In the genomic region with DNA sequence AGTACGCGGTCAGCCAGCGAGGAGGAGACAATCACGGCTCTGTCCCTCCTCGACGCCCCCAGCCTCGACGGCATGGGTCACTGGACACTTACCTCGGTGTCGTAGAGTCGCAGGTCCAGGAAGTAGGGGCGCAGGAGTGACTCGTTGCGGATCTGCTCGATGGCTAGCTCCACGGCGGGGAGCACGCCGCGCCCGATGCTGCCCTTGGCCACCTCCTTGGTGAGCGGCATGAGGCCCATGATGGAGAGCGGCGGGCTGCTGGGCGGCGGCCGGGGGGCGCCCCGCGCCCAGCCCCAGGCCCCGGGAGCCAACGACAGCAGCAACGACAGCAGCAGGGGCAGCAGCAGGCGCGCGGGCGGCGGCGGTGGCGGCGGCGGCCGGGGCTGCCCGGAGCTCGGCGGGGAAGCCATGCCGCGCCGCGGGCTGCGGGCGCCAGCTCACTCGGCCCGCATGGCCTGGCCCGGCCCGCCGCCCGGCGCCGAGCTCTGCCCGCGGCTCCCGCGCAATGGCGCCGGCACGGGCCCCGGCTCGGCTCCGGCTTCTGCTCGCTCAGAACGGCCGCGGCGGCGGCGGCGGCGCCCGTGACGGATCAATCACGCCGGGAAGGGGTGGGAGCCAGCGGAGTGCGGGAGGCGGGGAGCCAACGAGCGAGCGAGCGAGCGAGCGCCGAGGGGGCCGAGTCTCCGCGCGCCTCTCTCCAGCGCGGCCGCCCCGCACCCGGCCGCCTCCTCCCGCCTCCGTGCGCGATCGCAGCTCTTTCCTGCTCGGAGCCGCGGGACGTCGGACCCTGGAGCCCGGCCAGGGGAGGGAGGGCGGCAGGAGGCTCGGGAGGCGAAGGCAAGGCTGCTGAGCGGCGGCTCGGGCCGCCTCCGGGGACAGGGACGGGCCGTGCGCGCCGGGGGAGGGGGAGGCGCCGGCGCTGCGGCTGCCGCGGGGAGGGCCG, we compare ENCODE assay signal across 8 mouse cellular contexts. TPM values are rescaled to one million over a fixed set of nuclear protein-coding genes. Genes with fewer than 3 reads are reported as not detected.
DNase-seq lines count a peak whose midpoint lies in the region; ATAC-seq and TF ChIP-seq lines count a peak whose summit lies in the region.

Gene Gabbr2 (minus strand): TSS at position 858 of the 943 bp plus-strand sequence.

- H3K36me3 ChIP-seq in forebrain, embryonic 10.5 days (replicated peaks) = no peaks in the 10 kb centered on the region
- no peaks in the 10 kb centered on the region for H3K36me3 ChIP-seq in liver, embryonic 13.5 days

- WGBS in forebrain, embryonic 10.5 days = 4% methylated on average over 120 of the region's 134 CpGs
- 2% methylated on average over 92 of the region's 134 CpGs for WGBS in liver, embryonic 13.5 days (ENCODE audit: insufficient replicate concordance)

- H3K4me2 ChIP-seq in liver, embryonic 13.5 days = peak within 1 kb of the TSS; percentile 57

- TF ChIP-seq CTCF in bone marrow macrophage, adult 2 months (IDR thresholded peaks at IDR 0.05; ENCODE audit: low read depth, low read length) = no peak

- TF ChIP-seq POLR2A in bone marrow macrophage, adult 2 months (IDR thresholded peaks at IDR 0.05; ENCODE audit: borderline replicate concordance, low read depth, low read length) = no peak

- ATAC-seq in liver, embryonic 13.5 days (ENCODE audit: low read depth) = no peak

- H3K4me3 ChIP-seq in bone marrow macrophage, adult 2 months (ENCODE audit: insufficient read depth, low read length) = peak within 1 kb of the TSS; percentile 45
- H3K4me3 ChIP-seq in forebrain, embryonic 10.5 days = peak within 1 kb of the TSS; percentile 67
- H3K4me3 ChIP-seq in liver, embryonic 13.5 days (replicated peaks) = peak within 1 kb of the TSS; percentile 48

- no peaks in the 10 kb centered on the region for H3K4me1 ChIP-seq in bone marrow macrophage, adult 2 months (ENCODE audit: control insufficient read depth, insufficient read depth, low read length)
- H3K4me1 ChIP-seq in forebrain, embryonic 10.5 days = peaks cover 28% of the 10 kb centered on the region
- 0 out of 2 replicates have a peak, but pooled peaks cover 4% of the 10 kb centered on the region for H3K4me1 ChIP-seq in liver, embryonic 13.5 days (replicated peaks)

- H3K27me3 ChIP-seq in forebrain, embryonic 10.5 days (ENCODE audit: poor library complexity, severe bottlenecking) = peaks cover 74% of the 10 kb centered on the region
- peaks cover 72% of the 10 kb centered on the region for H3K27me3 ChIP-seq in liver, embryonic 13.5 days

- H3K9me3 ChIP-seq in forebrain, embryonic 10.5 days = no peaks in the 10 kb centered on the region
- H3K9me3 ChIP-seq in liver, embryonic 13.5 days (replicated peaks) = no peaks in the 10 kb centered on the region

- no peak within 1 kb of the TSS for H3K9ac ChIP-seq in liver, embryonic 13.5 days

- H3K27ac ChIP-seq in bone marrow macrophage, adult 2 months (ENCODE audit: insufficient read depth, low read depth, low read length) = no peak within 1 kb of the TSS
- H3K27ac ChIP-seq in forebrain, embryonic 10.5 days = peak within 1 kb of the TSS; percentile 11; the same call in 1 of the 2 replicates
- H3K27ac ChIP-seq in liver, embryonic 13.5 days = no peak within 1 kb of the TSS

- DNase-seq in adrenal gland, postnatal 10 days = peak; percentile 29
- no peak for DNase-seq in adrenal gland, postnatal 4 days (ENCODE audit: low spot score in 2 of 2)
- DNase-seq in forebrain, embryonic 10.5 days (ENCODE audit: extremely low spot score, low spot score) = peak; percentile 21
- DNase-seq in kidney, postnatal 10 days = peak; percentile 38
- DNase-seq in liver, embryonic 13.5 days = no peak
- DNase-seq in right cerebral cortex, postnatal 4 days = peak; percentile 71
- DNase-seq in ovary, postnatal 36 days (ENCODE audit: low spot score) = no peak

RNA-seq across cellular contexts. Expression of gene Gabbr2, which starts in this region (rescaled TPM):
- total RNA-seq in adrenal gland, postnatal 10 days (2021) = 1 to 10 TPM; 1.6 to 1.7 TPM
- 1 to 10 TPM; 1.2 to 1.6 TPM for total RNA-seq in adrenal gland, postnatal 4 days (2021)
- polyA plus RNA-seq in bone marrow macrophage, adult 2 months (2012; ENCODE audit: insufficient read depth, insufficient read length, missing spikeins) = 0.74 TPM in 1 of 2 replicates, not detected in the other
- 0.06 and 0.09 TPM in 2 replicates for polyA plus RNA-seq in forebrain, embryonic 10.5 days (2016; fragmentation: Nextera tagmentation; extraction: Ambion mirVana)
- 0.09 TPM in 2 replicates for polyA plus RNA-seq in liver, embryonic 13.5 days (2015; fragmentation: Nextera tagmentation; extraction: Ambion mirVana)

Comparison
In these comparisons a context has a peak if more than half of its experiments do, and no peak if none do; other contexts are left out.
1. DNase-seq: peak in adrenal gland, postnatal 10 days (single experiment), kidney, postnatal 10 days (single experiment) and right cerebral cortex, postnatal 4 days (single experiment); none in adrenal gland, postnatal 4 days (0 of 2), liver, embryonic 13.5 days (single experiment) and ovary, postnatal 36 days (single experiment).
2. Peak in DNase-seq, H3K4me3 ChIP-seq and H3K27ac ChIP-seq in forebrain, embryonic 10.5 days; RNA of the gene not detected or under 1 TPM.
3. Peak in every context shown above with its lines, with median percentiles within 50 percentile points of each other: H3K4me3 ChIP-seq.